Mouse (Mus musculus): ENCODE results near the gene Ppme1. TPM values are rescaled to one million over a fixed set of nuclear protein-coding genes. Genes with fewer than 3 reads are reported as not detected.

Ppme1 gene
- 104 and 118 TPM in 2 replicates for polyA plus RNA-seq (2016; fragmentation: Nextera tagmentation; extraction: Ambion mirVana)

DNA sequence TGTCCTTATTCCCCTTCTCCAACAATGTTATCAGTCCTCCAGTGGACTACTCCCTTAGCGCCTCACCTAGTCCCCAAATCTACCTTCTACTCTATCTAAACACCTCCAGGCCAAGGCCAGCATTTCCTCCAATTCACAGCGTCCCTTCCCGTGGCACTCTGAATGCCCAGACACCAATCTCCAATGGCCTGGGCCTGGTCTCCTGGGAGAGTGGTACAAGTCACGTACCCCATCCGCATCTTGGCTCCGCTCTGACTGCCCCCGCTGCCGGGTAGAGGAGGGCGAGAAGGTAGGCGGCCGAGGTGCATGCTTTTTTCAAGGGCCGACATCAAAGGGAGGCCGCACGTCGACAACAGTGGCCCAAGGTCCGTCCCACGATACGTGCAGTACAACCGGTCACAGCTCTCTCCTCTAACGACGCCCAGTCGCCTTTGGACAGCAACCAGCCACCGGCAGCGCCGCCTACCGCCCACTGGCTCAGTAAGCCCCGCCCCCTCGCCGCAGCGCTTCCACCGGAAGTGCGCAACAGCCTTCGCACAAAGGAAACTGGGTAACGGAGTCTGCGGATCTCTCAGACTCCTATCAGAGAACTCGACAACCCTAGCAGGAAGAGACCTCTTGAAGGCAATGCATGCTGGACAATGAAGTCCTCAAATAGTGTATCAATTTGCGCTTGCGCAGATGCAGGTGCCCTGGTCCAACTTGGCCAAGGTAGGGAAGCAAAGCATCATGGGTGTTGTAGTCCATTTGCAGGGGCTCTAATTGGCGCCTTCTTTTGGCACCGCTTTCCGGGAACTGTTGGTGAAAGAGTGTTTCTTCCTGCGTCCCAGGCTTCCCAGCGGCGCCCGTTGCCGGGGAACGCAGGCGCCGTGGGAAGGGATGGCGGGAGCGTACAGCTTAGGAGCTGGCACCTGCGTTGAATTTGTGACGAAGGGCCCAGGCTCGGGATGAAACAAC is at the start of gene Ppme1, which contains the start of gene C2cd3:
TSS of gene Ppme1 (minus strand) at position 813 of the 957 bp plus-strand sequence.
TSS of gene C2cd3 (plus strand) at position 739 of the 957 bp plus-strand sequence.
- DNase-seq (ENCODE audit: low spot score): peak; percentile 99
- peak within 1 kb of the TSS; percentile 85 for H3K4me3 ChIP-seq
- under 1% methylated on average over 54 of the region's 54 CpGs for WGBS
- H3K27ac ChIP-seq: peak within 1 kb of the TSS; percentile 96
- H3K36me3 ChIP-seq: peaks cover 32% of the 10 kb centered on the region
- H3K9me3 ChIP-seq: no peaks in the 10 kb centered on the region
- H3K27me3 ChIP-seq (ENCODE audit: insufficient read depth, poor library complexity, severe bottlenecking): no peaks in the 10 kb centered on the region
- H3K4me1 ChIP-seq (replicated peaks): peaks cover 32% of the 10 kb centered on the region

DNA sequence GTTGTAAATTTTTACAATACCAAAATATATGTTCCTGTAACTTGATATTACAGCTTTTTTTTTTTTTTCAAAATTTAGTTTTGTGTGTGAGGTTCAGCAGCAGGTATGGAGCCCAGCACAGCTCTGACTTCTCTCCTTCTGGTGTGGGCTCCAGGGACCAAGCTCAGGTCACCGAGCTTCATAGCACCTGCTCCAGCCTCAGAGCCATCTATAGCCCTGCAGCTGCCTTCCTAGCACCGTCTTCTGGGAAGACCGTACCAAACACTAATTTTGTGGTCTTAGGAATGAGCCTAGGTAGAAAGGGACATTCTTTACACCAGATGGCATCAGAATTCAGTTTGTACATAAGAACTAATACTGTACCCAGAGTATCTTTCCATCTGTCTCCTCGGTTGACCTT is 36.6 kb upstream of the Ppme1 start:
- Histone ChIP-seq H3K36me3 (peaks cover 100% of the 10 kb centered on the region), H3K27me3 (ENCODE audit: insufficient read depth, poor library complexity, severe bottlenecking) (no peaks in the 10 kb centered on the region), H3K4me1 (replicated peaks) (no peaks in the 10 kb centered on the region), H3K4me3 (no peak overlapping the region), H3K27ac (no peak overlapping the region), H3K9me3 (no peaks in the 10 kb centered on the region)
- 95% methylated on average over 4 of the region's 4 CpGs for WGBS
- DNase-seq (ENCODE audit: low spot score): no peak

DNA sequence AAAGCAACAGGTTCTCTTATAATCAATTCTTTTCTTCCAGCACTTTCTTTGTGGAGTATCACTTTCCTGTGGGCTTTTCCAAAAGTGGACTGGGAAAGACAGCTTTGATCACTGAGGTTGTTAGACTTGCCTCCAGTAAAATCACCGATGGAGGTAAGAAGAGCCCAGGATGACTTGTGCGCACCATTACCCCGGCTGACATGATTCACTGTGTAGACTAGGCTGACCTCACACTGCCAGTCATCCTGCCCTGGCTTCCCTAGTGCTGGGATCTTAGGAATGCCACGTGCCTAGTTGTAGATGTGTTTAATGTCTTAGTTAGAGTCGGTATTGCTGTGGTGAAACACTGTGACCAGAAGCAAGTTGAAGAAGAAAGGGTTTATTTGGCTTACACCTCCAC is 35.6 kb upstream of the Ppme1 start:
- no peak overlapping the region for H3K27ac ChIP-seq
- no peaks in the 10 kb centered on the region for H3K9me3 ChIP-seq
- H3K36me3 ChIP-seq: peaks cover 100% of the 10 kb centered on the region
- no peaks in the 10 kb centered on the region for H3K4me1 ChIP-seq (replicated peaks)
- no peak overlapping the region for H3K4me3 ChIP-seq
- DNase-seq (ENCODE audit: low spot score): no peak
- 97% methylated on average over 5 of the region's 5 CpGs for WGBS
- H3K27me3 ChIP-seq (ENCODE audit: insufficient read depth, poor library complexity, severe bottlenecking): no peaks in the 10 kb centered on the region

DNA sequence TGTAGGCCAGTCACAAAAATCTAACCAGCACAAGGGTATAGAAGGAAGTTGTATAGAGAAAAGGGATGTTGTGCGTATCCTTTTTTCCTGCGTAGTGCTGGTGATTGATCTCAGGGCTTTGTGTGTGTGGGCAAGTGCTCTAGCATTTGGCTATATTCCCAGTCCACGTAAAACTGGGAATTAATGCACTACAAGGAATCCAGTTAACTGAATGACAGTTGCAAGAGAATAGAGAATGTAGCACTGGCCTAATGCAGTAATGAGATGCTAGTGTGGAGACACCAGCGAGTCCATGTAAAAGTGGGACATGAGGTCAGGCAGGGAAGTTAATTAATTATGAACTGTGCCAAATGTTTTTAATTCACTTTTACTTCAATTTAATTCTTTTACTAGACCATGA is 30.6 kb upstream of the Ppme1 start:
- no peaks in the 10 kb centered on the region for H3K4me1 ChIP-seq (replicated peaks)
- H3K27ac ChIP-seq: no peak overlapping the region
- H3K27me3 ChIP-seq (ENCODE audit: insufficient read depth, poor library complexity, severe bottlenecking): no peaks in the 10 kb centered on the region
- peaks cover 81% of the 10 kb centered on the region for H3K36me3 ChIP-seq
- H3K9me3 ChIP-seq: no peaks in the 10 kb centered on the region
- no peak for DNase-seq (ENCODE audit: low spot score)
- WGBS: 92% methylated on average over 4 of the region's 4 CpGs
- no peak overlapping the region for H3K4me3 ChIP-seq

DNA sequence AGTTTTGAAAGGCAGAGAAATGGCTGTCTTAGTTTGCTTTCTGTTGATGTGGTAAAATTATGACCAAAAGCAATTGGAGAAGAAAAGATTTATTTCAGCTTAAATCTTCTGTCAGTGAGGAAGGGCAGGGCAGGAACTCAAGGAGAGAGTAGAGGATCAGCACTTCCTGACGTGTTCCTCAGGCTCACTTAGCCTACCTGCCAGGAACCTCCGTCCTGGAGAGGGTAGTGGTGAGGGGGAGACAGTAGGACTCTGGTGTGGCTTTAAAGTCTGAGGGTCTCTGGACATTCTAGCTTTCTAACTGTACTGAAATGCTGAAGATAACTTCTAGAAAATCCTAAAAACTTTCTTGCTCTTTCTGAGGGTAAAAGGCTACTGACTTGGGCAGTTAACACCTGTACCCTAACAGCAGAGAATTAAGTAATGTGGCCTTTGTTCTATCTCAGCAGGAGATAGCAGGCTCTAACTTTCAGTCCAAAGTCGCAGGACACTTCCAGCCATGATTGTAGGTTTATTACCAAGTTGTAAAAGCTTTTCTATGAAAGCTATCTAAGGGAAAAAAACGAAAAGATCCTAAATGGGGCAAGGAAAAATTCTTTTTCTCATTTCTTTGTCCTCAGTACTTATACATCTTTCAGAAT is 28.9 kb upstream of the Ppme1 start:
- Histone ChIP-seq H3K4me3 (no peak overlapping the region), H3K27me3 (ENCODE audit: insufficient read depth, poor library complexity, severe bottlenecking) (no peaks in the 10 kb centered on the region), H3K36me3 (peaks cover 81% of the 10 kb centered on the region), H3K9me3 (no peaks in the 10 kb centered on the region), H3K4me1 (replicated peaks) (no peaks in the 10 kb centered on the region), H3K27ac (no peak overlapping the region)
- 77% methylated on average over 4 of the region's 4 CpGs for WGBS
- no peak for DNase-seq (ENCODE audit: low spot score)

DNA sequence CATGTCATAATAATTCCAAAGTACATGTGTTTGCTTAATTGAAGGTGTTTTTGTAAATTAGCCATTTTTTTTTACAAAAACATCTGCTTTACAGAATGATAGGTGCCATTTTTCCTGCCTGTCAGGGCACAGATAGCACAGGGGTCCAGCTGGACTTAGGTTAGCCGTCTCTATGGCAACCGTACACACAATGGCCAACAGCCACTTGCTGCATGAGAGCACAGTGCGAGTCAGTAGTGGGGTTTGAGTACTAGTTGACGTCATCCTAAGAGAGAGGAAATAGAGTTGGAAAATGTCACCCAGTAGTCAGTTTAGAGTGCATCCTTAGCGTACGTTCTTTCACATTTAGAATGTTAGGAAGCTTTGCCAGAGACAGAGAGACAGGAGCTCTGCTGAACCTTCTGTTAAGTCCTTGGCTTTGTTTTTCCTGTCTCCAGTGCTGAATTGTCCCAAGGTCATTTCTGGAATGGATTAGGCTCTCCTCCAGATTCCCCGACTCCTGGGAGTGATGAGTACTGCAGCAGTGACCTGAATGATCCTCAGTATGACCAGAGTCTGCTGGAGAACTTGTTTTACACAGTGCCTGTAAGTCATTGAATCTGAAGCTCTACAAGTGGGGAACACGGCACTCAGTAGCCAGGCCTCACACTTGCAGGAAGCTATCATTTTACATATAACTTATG is 27.3 kb upstream of the Ppme1 start:
- Histone ChIP-seq H3K4me3 (no peak overlapping the region), H3K36me3 (peaks cover 81% of the 10 kb centered on the region), H3K27me3 (ENCODE audit: insufficient read depth, poor library complexity, severe bottlenecking) (no peaks in the 10 kb centered on the region), H3K9me3 (no peaks in the 10 kb centered on the region), H3K27ac (no peak overlapping the region), H3K4me1 (replicated peaks) (no peaks in the 10 kb centered on the region)
- DNase-seq (ENCODE audit: low spot score): peak; percentile 39
- 74% methylated on average over 8 of the region's 8 CpGs for whole genome bisulfite sequencing

DNA sequence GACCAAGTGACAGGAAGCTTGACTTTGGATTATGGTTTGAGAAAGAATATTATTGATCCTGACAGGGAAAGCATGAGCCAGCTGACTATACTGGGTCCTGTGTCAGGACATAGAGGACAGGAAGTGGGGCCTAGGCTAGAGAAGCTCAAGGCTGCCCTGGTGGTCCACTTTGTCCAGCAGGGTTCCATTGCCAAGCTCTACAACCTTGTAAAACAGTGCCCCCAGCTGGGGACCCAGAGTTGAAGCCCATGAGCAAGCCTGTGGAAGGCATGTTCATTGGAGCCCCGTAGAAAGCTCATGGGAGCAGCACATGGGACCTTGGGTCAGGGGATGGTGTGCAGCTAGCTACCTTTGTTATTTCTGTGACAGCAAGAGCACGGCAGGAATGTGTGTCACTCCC is 20.2 kb upstream of the Ppme1 start:
- no peak overlapping the region for H3K27ac ChIP-seq
- H3K27me3 ChIP-seq (ENCODE audit: insufficient read depth, poor library complexity, severe bottlenecking): no peaks in the 10 kb centered on the region
- no peak overlapping the region for H3K4me3 ChIP-seq
- peaks cover 98% of the 10 kb centered on the region for H3K36me3 ChIP-seq
- WGBS: 86% methylated on average over 2 of the region's 2 CpGs
- H3K9me3 ChIP-seq: no peaks in the 10 kb centered on the region
- no peaks in the 10 kb centered on the region for H3K4me1 ChIP-seq (replicated peaks)
- DNase-seq (ENCODE audit: low spot score): no peak

DNA sequence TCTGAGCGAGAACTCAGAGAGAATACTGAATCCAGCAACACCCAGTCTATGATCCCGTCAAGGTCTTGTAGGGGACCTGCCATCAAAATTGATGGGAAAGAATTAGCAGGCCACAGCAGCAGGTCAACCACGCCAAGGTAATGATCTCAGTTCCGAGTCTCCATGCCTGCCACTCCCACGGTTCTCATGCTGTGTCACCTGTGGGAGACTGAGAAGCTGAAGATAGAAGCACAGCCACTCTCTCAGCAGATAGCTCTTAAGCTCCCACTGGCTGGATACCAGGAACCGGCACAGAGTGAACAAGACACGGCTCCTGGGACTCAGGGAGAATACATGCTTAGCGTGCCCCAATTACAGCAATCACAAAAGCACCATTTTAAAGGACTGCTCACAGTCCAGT is 18.1 kb upstream of the Ppme1 start:
- Histone ChIP-seq H3K9me3 (no peaks in the 10 kb centered on the region), H3K27ac (no peak overlapping the region), H3K4me3 (no peak overlapping the region), H3K27me3 (ENCODE audit: insufficient read depth, poor library complexity, severe bottlenecking) (no peaks in the 10 kb centered on the region), H3K36me3 (peaks cover 83% of the 10 kb centered on the region), H3K4me1 (replicated peaks) (no peaks in the 10 kb centered on the region)
- no peak for DNase-seq (ENCODE audit: low spot score)
- 92% methylated on average over 8 of the region's 8 CpGs for WGBS

DNA sequence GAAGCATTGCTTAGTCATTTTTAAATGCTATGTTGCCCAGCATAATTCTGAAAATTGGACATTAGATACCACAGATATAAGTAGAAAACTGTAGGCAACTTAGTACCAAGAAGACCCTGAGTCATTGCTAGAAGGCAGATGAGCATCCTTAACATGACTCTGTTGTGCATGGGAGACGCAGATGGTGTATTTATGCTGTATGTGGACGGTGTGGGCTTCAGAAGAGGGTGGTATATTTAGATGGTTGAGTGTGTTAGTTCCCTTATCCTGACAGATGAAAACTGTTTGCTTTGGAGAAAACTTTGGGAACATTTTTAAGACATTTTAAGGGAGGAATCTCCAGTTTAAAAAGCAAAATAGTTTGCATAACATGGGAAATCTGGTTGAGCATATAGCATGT is 16.1 kb upstream of the Ppme1 start:
- 96% methylated on average over 2 of the region's 2 CpGs for WGBS
- peaks cover 81% of the 10 kb centered on the region for H3K36me3 ChIP-seq
- DNase-seq (ENCODE audit: low spot score): no peak

DNA sequence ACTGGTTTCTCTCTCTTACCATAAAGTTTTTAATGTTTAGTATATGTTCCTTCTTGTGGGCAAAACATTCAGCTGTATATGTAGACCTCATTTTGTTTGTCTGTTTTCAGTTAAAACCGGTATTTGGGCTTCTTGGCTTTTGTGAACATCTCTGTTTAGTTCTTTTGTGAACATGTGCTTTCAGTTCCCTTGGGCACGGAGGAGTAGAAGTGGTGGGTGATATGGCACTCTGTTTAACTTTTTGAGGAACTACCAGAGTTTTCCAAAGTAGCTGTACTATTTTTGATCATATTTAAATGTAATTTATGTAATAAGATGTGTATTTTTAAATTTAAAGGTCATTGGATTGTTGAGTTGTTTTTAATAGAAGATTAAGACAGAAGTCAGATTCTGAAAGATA is 11.1 kb upstream of the Ppme1 start:
- Histone ChIP-seq H3K4me1 (replicated peaks) (no peaks in the 10 kb centered on the region), H3K9me3 (no peaks in the 10 kb centered on the region), H3K27me3 (ENCODE audit: insufficient read depth, poor library complexity, severe bottlenecking) (no peaks in the 10 kb centered on the region), H3K36me3 (peaks cover 81% of the 10 kb centered on the region), H3K4me3 (no peak overlapping the region), H3K27ac (no peak overlapping the region)
- no peak for DNase-seq (ENCODE audit: low spot score)
- WGBS: 94% methylated on average over 2 of the region's 2 CpGs

More for the DNA sequence above, 16.1 kb upstream of the Ppme1 start:
- Histone ChIP-seq H3K27me3 (ENCODE audit: insufficient read depth, poor library complexity, severe bottlenecking) (no peaks in the 10 kb centered on the region), H3K9me3 (no peaks in the 10 kb centered on the region), H3K4me3 (no peak overlapping the region), H3K27ac (no peak overlapping the region), H3K4me1 (replicated peaks) (no peaks in the 10 kb centered on the region)

DNA sequence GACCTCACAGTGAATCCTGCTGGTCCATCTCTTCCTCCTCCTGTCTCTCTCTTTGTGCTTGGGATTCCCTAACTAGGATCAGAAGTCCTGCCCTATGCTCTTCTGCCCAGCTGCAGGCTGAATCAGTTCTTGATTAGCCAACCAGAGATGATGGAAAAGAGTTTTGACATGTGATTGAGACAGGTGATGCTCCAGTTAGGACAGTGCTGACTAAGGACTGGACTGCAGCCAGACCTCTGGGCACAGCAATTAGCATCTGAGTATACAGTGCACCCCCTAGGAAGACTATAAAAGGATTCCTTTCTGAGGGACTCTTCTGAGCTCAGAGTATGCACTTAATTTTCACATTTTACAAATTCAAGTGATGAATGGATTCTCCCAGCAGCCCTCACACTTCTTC is 9.1 kb upstream of the Ppme1 start:
- H3K4me3 ChIP-seq: no peak overlapping the region
- no peaks in the 10 kb centered on the region for H3K27me3 ChIP-seq (ENCODE audit: insufficient read depth, poor library complexity, severe bottlenecking)
- H3K9me3 ChIP-seq: no peaks in the 10 kb centered on the region
- no peak overlapping the region for H3K27ac ChIP-seq
- H3K4me1 ChIP-seq (replicated peaks): no peaks in the 10 kb centered on the region
- DNase-seq (ENCODE audit: low spot score): no peak
- peaks cover 83% of the 10 kb centered on the region for H3K36me3 ChIP-seq

DNA sequence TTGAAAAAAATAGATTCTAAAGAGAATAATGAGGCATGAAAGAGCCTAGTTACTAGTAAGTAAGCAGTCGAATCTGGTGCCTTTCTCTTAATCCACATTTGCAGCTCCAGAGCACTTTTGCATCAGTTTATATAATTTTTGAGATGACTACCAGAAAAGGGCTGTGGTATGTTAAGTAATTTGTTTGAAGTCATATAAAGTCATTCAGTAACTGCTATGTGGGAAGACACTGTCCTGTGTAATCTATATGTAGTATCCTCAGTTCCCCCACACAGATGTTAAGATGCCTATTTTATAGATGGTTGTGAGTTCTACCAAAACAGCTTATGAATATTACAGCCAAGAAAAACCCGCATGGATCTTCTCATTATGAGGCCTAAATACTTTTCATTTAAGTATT is 6.2 kb upstream of the Ppme1 start:
- Histone ChIP-seq H3K27me3 (ENCODE audit: insufficient read depth, poor library complexity, severe bottlenecking) (no peaks in the 10 kb centered on the region), H3K4me1 (replicated peaks) (peaks cover 2% of the 10 kb centered on the region), H3K27ac (no peak overlapping the region), H3K9me3 (no peaks in the 10 kb centered on the region), H3K4me3 (no peak overlapping the region), H3K36me3 (peaks cover 86% of the 10 kb centered on the region)
- 92% methylated on average over 2 of the region's 2 CpGs for WGBS
- DNase-seq (ENCODE audit: low spot score): no peak

Measured in hindbrain, embryonic 10.5 days (tissue).